Mouse (Mus musculus) adrenal gland (tissue): ENCODE measurements around the gene Cfap44.

Source experiments
- intact Hi-C: fragments of 180-260 bp; cut with DNase I; formaldehyde crosslinking; loops from one replicate; pipeline ENCODE4 v1.15.1; 2025

Gene Cfap44

DNA sequence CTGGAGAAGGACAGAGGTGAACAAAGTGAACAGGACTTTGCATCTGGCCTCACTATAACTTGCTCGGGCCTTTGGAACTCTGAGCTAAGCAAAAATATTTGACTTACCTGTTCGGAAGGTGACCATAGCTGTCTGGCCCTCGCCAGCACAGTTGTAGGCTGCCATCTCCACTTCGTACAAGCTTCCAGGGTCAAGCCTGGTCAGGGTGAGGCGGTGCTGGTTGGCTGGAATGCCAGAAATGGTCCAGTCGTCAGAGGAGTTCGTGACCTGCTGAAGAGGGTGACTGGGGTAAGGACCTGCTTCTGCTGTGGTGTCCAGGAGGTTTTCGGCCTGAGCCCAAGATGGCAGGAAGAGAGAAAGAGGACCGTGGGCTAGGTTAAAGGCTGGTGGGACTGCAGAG, 98.1 kb downstream of the Cfap44 start:
- intact Hi-C loops = no loop called here

DNA sequence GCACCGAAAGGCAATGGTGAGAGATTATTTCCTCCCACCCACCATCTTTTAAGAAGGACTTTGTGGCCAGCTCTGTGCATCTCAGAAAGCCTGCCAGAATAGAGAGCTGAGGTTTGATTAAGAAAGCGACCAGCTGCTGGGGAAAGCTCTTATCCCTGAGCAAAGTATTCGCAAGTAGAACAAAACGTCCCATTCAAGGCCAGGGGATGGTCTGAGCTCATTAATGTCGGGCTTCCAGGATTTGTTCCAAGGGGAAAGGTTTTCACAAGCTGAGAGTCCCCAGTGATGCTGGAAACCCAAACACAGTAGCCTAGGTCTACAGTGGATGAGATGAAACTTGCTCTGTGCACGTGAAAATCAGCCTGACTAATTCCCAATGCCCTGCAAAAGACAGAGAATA, 99.3 kb downstream of the Cfap44 start:
- intact Hi-C loops = no loop called here

DNA sequence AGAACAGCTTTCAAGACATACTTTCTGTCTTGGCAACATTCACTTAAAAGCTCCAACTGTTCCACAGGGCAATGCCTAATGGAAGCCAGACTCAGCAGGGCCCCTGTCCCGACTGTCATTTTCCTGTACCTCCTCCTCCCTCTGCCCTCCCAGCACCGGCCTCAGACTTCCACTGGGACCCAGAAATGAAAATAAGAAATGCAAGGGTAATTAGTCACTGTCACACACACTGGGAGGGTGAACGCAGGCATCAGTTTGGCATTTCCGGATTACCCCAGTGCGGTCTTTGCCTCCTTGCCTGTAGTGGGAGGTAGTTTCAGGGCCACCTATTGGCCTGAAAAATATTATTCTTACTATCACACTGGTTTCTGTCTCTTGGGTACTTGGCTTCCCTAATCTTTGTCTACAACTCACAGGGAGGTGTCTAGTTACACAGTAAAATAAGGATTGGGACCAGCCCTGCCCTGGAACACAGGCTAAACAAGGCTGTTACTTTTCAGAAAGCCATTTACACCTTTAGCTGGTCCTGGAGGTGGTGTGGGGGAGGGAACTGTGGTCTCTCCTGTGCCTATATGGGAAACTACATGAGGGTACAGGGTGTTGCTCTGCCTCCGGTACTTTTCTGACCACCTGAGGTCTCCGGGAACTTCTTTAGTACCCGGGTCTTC, 100.0 kb downstream of the Cfap44 start:
- intact Hi-C loops = no loop called here

DNA sequence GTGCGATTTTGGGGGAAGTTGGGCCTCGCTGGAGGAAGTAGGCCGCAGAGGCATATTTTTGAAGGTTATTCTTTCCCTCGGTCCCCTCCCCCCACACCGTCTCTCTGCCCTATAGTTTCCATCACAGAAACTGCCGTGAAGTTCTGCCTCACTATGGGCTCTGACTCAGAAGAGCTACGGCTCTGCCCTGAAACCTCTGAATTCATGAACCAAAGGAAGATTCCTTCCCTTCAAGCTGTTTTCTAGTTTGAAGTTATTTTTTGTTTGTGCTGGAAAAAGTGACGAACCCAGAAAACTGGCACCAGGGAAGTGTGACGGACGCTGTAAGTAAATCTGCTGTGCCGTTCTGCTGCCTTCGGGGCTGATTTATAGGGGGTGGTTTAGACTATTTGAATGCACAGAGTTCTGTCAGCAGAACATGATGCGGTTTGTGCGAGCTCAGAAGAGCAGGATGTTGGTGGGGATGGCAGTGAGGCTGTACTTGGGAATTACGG, 102.4 kb downstream of the Cfap44 start:
- intact Hi-C loops = no loop called here

DNA sequence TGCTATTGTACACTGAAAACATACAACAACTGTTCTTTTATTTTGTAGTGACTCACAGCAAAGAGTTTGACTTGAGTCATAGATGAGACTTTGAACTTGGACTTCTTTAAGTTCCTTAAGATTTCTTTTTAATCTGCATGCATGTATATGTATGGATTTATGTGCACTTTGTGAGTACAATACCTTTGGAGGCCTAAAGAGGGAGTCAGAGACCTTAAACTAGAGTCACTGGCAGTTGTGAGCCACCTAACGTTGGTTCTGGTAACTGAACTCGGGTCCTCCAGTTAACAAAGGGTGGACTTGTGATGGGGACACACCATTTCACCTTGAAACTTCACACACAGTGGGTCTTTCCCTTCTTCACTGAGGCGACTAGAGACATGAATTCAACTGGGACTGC, 103.9 kb downstream of the Cfap44 start:
- intact Hi-C loops = no loop called here

DNA sequence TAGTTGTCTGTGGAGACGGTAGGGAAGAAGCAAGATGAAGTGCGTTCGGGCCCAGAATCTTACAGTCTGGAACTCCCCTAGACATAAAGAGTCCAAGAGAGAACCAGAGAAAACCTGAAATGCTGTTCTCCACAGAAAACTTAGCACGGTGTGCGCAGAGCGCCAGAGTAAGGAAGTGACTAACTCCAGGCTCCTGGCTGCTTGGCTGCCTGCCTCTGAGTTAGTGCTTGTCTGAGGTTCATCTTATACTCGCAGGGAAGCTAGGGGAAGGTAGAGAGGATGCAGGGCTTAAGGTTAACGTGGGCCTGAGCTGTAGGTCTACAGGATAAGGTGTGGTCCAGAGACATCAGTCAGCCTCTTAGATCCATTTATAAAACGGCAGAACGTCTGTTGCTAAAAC, 107.2 kb downstream of the Cfap44 start:
- intact Hi-C loops = no loop called here

DNA sequence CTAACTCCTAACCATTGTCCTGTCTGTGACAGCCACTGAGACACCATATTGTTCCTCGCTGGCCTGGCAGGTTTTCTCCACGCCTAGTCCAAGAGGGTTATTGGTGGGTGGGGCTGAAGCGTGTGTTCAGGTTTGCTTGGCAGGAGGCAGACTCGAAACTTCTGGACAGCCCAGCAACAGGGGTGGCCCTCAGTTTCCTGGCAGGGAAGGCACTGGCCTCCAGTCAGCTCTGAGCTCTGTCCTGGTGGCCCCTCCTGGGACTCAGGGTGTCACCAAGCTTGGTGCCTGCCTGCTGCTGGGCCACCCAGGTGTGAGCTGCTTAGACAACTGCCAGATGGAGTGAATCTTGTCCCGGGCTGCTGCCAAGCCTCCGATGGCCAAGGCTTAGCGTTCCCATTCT, 107.7 kb downstream of the Cfap44 start:
- intact Hi-C loops = no loop called here

DNA sequence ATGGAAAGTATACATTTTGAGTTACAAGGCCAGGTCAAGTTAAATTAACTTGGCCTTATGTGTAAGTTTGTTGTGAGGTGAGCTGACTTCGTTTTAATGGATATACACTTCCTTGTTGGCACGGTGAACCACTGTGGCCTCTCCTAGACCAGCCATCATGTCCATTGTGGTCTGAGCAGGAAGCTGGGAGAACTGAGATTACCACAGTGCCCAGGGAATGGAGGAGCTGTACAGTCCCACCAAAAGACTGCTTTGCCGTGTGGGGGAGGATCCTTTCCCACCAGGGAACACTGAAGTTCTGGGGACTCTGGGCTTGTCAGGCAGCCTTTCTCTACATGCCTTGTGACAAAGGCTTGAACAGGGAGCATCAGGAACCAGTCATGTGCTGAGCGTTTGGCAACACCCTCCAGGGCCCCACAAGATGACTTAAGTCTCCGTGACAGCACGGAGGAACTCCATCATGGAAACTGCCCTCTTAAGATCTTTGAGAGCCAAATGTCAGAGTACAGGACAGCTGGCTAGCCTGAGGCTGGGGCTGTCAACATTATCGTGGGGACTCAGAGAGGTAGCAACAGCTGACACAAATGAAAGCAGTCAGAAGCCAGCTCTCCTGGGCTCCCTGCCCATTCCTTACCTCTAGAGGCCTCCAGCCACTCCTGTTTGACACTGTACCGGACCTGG, 108.4 kb downstream of the Cfap44 start:
- intact Hi-C loops = no loop called here

DNA sequence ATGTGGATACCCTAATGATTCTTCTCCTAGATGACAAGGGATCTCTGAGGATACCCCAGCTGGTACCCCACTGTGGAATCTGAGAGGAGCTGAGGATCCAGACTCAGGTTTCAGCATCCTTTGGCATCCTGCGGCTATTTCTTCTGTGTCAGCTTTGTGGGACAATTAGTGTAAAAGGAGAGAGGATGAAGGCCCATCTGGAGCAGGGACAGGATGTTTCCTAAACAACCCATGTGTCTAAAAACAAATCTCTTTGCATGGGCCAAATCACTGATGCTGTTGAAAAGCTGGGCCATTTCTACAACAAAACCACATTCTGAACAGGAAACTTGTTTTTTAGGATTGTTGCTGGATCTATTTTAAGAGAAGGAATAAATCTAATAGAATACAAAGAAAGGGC, 110.6 kb downstream of the Cfap44 start:
- intact Hi-C loops = no loop called here

DNA sequence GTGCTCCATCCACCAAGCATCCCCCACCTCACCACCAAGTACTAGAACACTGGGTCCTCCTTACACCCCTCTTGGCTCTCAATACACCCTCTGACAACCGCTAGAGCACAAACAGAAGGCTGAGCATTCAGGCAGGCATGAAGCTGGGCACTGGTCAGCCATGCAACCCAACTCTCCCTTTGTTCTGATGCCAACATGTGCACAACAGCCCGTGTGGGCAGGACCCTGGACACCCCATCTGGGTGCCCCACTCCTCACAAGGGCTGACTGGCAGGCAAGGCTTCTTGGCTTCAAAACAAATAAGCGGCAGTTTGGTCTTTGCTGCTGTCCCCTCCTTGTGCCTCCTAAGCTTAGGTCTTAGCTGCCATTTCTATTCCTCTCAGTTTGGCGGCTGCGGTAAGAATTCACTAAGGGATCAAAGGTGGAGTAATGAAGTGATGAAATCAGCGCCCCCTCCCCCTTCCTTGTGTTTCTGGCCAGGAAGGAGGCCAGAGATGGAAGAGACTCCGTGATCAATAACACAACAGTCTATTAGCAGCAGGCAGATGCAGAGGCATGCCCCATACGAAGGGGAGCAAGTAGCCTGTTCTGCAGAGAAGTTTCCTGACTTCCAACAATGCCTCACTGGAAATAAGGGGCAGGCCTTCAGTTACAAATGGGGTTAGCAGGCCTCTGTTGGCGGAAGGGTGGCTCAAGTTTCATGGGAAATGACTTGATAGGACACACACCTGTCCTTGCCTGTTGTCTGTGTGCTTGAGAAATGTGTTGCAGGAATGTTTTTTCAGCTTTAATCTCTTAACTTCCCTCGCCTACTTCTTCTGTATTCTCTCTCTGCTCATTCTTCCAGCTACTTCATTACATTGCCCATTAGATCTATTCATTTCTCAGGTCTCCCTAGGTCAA, 112.7 kb downstream of the Cfap44 start:
- intact Hi-C loops = no loop called here

DNA sequence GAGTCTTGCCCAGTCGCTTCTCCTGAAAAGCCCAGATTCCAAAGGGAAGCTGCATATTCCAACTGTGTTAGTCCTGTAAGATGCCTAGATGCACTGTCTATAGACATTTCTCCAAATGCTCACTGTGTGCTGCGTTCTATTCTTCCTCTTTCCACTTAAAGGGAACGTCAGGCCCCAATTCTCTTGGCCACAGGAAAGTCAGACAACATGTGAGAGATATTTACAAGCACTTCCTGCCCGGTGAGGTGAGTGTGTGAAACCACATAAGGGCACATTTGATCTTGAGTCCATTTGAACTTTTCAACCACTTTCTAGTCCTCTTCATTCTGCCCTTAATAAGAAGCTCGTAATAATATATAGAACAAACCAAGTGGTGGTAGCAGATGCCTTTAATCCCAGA, 113.4 kb downstream of the Cfap44 start:
- intact Hi-C loops = no loop called here

DNA sequence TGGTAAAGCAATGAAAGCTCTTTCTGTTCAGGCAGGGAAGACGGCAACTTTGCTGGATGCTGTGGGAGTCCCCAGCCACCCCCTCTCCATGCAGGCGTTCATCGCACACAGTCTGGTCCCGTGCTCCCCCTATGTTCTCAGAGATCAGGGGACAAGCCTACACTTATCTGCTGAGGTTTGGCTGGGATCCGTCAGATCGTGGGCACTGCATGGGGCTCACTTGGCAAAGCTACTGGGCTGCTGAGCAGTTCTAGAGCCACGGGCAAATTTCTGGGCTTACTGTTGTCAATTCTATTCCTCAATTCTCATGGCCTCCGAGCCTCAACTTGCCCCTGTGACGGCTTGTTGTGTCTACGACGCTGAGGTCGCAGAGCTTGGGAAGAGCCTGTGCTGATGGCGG, 114.2 kb downstream of the Cfap44 start:
- intact Hi-C loops = no loop called here

DNA sequence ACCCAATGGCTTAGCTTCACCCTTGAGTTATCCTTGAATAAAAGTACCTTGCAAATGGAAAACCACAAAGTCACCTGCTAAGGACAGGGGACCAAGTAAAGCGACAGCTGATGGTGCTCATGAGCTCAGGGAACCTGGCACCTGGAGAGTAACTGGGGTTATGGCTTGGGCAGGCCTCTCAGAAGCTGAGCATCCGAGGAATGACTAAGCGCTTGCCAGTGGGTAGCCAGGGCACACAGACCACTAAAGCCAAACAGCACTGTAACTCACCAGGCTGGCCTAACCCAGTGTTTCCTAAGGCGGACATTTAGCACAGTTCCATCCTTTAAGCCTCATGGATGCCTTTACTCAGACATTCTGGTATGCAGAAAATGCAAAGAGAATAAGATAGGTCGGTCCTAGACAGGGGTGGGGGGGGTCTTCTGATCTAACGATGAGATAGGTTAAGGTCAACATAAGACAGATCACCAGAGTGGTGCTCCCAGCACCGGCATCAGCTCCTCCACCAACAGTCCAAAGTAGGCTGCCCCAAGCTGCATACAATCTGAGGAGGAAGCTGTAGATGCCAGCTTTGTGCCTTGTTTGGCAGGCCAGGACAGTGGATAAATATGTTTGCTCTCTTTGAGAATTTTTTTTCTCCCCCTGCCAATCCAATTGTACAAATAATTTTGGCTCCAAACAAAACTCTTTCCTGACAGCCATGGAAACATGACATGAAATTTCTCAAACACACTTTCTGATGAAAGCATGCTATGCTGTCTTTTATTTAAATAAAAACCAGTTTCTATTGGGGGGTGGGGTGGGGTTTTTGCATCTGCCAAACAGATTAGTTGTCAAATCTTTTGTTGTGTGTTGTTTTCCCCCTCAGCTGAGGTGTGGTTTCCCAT, 115.1 kb downstream of the Cfap44 start:
- intact Hi-C loops = no loop called here

DNA sequence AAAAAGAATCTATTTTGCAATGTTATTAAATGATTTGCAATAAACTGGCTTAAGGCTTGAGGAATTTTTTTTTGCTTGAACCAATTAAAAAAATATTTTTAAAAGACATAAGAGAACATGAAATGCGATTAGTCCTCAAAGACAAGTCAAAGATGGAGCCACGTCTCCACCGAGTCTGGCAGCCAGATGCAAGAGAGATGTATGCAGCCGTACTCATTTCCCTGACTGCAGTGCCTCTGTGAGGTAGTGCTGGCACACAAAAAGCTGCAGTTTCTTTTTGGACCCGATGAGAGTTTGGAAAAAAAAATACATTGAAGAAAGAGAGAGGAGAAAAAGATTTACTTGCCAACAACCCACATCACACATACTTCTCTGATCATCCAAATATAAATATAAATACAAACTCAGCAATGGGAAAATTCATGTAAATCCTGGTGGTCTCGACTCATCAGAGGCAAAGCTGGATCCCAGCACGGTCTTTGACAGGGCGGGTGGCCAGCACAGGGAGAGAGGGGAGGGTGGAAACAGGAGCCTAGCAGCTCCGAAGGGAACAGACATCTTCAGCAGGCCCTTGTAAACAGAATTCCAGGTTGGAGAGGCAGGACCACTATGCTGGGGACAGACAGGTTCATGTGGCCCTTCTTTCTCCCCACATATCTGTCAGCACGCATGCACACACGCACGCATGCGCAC, 116.1 kb downstream of the Cfap44 start:
- intact Hi-C loops = no loop called here

DNA sequence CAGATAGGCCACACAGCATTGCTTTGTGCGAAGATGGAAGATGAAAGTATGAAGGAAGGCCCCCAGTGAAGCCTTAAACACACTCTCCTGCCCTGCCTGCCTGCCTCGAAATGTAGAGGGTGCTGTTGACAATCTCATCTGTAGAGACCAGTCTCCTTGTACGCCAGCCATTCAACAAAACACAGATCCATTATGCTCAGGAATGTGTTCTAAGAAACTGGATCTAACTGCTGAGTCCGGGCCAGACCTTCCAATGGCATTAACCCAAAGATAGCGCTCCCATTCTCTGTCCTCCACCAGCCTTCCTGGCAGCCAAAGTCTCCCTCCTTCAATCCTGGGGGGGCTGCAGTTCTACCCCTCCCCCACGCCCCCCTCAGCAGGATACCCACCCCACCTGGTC, 121.9 kb downstream of the Cfap44 start:
- intact Hi-C loops = no loop called here

DNA sequence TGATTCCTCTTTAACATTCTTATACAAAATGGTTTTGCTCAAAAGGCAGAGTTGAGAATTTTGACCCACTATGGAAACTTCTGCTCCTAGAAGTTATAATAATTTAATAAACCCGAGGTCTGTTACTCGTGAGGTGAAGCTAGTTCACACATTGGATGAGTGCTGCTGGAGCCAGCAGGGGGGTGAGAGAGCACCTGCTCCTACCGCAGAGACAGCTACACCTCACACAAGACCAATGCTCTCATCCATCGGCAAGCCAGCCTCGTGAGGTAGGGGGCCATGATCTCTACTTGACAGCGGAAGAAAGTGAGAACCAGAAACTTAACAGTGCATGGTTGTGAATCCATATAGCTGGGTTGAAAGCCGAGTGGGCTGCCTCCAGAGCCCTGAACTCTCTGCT, 129.0 kb downstream of the Cfap44 start:
- intact Hi-C loops = no loop called here

DNA sequence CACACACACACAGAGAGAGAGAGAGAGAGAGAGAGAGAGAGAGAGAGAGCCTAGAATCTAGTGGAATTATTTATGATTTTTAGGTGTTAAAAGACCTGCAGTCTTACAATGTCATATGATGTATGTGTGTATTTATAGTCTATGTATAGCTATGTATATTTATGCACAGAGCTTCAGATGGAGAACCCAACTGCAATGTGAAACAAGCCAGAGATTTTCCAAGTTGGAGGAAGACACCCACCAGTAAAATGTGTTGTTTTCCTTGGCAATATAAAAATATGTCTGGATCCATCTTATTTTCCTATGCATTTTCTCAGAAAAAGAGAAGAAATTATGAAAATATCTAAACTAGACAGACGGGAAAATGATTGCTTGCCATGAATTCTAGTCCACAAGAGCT, 131.4 kb downstream of the Cfap44 start:
- intact Hi-C loops = no loop called here

DNA sequence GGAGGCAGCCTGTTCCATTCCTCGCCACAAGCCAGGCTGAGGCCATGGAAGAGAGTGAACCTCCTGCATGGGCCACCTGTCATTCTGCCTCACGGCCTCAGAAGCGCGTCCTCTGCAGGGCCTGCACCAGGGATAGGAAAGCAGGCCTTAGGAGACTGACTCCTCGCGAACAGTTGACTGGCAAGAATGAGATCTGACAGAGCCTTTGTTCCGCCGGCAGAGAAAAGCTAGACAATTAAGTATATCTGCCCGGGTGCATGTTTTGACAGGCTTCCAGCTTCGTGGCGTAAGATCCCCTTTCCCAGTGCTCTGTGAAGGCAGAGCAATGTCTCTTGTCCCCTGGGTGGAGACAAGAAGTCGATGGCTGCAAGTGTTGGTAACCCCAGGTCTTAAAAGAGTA, 132.1 kb downstream of the Cfap44 start:
- intact Hi-C loops = no loop called here

DNA sequence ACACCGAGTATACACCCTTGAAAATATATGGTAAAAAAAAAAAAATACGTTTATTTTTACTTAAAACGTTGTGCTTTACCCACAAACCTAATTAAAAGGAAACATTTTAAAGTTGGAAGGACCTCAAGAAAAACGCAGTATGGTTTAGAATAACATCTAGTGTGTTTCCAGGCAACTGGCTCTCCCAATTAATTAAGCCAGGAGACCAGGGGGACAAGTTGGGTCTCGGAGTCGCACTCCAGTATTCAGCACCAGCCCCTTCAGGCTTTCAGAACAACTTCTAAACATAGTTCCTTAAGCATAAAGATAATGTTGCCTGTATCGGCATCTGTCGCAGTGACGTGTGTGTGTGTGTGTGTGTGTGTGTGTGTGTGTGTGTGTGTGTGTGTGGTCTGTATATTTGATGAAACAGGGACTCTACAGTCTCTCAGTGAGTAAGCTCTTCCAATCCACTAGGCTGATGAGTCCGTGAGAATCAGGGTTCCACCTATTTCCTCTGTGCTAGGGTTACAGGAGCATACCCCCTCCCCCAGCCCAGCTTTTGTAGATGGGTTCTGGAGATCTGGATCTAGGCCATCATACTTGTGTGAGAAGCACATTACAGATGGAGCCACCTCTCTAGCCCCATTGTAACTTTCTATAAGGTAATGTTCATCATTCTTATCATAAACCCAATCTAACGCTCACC, 132.8 kb downstream of the Cfap44 start:
- intact Hi-C loops = no loop called here

DNA sequence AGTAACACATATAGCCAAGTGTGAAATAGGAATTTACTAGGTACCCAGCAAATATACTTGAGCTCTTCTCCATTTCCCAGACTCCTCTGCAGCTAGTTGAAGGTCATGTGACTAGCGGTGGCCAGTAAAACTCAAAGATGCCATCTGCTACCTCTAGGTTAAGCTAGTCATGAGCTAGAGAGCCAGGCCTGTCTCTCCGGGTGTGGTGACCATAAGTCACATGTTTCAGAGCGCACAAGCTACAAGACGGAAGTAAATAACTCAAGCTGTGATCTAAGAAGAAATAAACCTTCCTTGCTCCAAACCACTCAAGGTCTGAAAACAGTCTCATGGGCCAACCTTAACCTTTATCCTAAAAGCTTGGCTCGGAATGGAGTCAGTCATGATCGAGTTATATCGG, 134.4 kb downstream of the Cfap44 start:
- intact Hi-C loops = no loop called here
